Mouse (Mus musculus) stomach, embryonic 14.5 days (tissue): ENCODE data around the gene Kntc1. TPM values are rescaled to one million over a fixed set of nuclear protein-coding genes. Genes with fewer than 3 reads are reported as not detected.

Experiments
- ATAC-seq: fragments of 200-750 bp; cut with Nextera tagmentation; 2 replicates; pipeline ENCODE4 v1.8.0; 2017; ENCODE audit warnings: low read depth, moderate TSS enrichment; ENCODE audit not compliant: insufficient number of reproducible peaks, insufficient read depth, low FRiP score
- H3K27ac ChIP-seq: fragments of 300-500 bp; sonication (generic); 2 replicates; pipeline ENCODE4 v1.5.1; 2014; ENCODE audit warnings: mild to moderate bottlenecking, low read length, moderate library complexity, mixed read lengths
- H3K27me3 ChIP-seq: fragments of 300-500 bp; sonication (generic); 2 replicates; pipeline ENCODE4 v1.6.1; 2014; ENCODE audit warnings: low read length, control low read depth, mixed read lengths; ENCODE audit not compliant: control insufficient read depth, insufficient read depth
- H3K36me3 ChIP-seq: fragments of 300-500 bp; sonication (generic); 2 replicates; pipeline ENCODE4 v1.6.1; 2014; ENCODE audit warnings: mild to moderate bottlenecking, control low read depth, low read length, moderate library complexity, mixed read lengths; ENCODE audit not compliant: control insufficient read depth, insufficient read depth
- H3K4me1 ChIP-seq: fragments of 300-500 bp; sonication (generic); 2 replicates; pipeline ENCODE4 v1.6.1; 2014; ENCODE audit warnings: low read length, control low read depth, mixed read lengths; ENCODE audit not compliant: control insufficient read depth, insufficient read depth
- H3K4me2 ChIP-seq: fragments of 300-500 bp; sonication (generic); replicated peaks from 2 replicates; pipeline ENCODE4 v1.6.1; 2014; ENCODE audit warnings: low read depth, low read length, control low read depth
- H3K4me3 ChIP-seq: fragments of 300-500 bp; sonication (generic); 2 replicates; pipeline ENCODE4 v1.5.1; 2014; ENCODE audit warnings: low read depth, low read length, control low read depth
- H3K9ac ChIP-seq: fragments of 300-500 bp; sonication (generic); replicated peaks from 2 replicates; pipeline ENCODE4 v1.6.1; 2014; ENCODE audit warnings: low read depth, mild to moderate bottlenecking, control low read depth, low read length, moderate library complexity, mixed read lengths
- H3K9me3 ChIP-seq: fragments of 300-500 bp; sonication (generic); 2 replicates; pipeline ENCODE4 v1.6.1; 2016; ENCODE audit warnings: low read depth, low read length, control low read depth; ENCODE audit not compliant: control insufficient read depth
- WGBS: fragments of 180-500 bp; shearing (Covaris S2); extraction: QIAGEN DNeasy Blood & Tissue Kit; methylation state at CpG from one replicate; pipeline ENCODE4 v1.1.7; 2014; 5-methylcytosine and 5-hydroxymethylcytosine counted together
- polyA plus RNA-seq: library from polyadenylated mRNA; unstranded; fragments of >200 nt; fragmentation: Nextera tagmentation; extraction: Ambion mirVana; gene quantifications from 2 replicates; pipeline ENCODE4 v1.2.1, GENCODE M21; 2014

The Kntc1 gene
- polyA plus RNA-seq, 1 experiment from 2014 or later, result 35.7 TPM

DNA sequence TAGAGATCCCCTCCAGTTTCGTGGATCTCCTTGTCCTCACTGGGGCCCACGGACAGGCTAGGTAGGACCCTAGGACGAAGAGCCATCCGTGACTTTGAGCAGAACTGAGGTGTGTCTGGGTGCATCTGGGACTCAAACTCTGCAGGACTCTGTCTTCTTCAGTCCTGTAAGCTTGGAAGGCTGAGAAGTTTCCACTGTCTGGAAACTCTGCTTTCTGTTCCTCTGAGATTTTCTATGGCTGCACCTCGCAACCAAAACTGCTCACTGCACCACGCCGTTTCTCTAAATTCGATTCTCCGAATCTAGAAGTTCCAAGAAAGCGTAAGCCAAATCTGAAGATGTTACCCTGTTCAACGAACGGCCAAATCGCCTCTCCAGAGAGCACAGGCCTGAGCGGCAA is 114.4 kb downstream of the Kntc1 start:
- H3K4me3 ChIP-seq, result no peak overlapping the region
- no peaks in the 10 kb centered on the region for H3K27me3 ChIP-seq
- no peaks in the 10 kb centered on the region for H3K36me3 ChIP-seq
- H3K9me3 ChIP-seq, result no peaks in the 10 kb centered on the region
- no peak for ATAC-seq
- H3K27ac ChIP-seq, result no peak overlapping the region
- H3K4me2 ChIP-seq, result no peak overlapping the region
- 88% methylated on average over 14 of the region's 14 CpGs for WGBS
- no peaks in the 10 kb centered on the region for H3K4me1 ChIP-seq
- no peak overlapping the region for H3K9ac ChIP-seq

DNA sequence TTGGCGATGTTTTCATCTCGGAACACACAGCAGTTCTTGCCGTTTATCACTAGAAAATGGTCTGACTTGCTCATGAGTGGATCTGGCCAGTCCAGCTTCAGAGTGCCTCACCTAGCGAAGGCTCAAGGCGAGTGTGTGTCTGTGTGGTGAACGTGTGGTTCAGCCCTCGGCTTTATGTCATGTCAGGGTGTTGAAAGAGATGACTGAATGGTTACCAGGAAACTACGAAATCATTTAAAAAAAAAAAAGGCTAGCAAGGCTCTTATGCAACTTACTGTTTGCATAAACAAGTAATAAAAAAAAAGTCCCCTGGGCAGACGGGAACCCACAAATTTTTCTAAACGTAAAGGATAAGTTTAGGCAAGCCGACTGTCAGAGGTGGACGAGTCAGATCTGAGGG is 115.8 kb downstream of the Kntc1 start, which contains the start of gene Hcar2:
TSS of gene Hcar2 (minus strand) at position 135 of the 400 bp plus-strand sequence.
- no peaks in the 10 kb centered on the region for H3K9me3 ChIP-seq
- H3K27me3 ChIP-seq, result no peaks in the 10 kb centered on the region
- no peaks in the 10 kb centered on the region for H3K36me3 ChIP-seq
- H3K4me2 ChIP-seq, result no peak within 1 kb of the TSS
- no peaks in the 10 kb centered on the region for H3K4me1 ChIP-seq
- no peak within 1 kb of the TSS for H3K9ac ChIP-seq
- WGBS, result 64% methylated on average over 12 of the region's 12 CpGs
- no peak within 1 kb of the TSS for H3K4me3 ChIP-seq
- ATAC-seq, result no peak
- no peak within 1 kb of the TSS for H3K27ac ChIP-seq

DNA sequence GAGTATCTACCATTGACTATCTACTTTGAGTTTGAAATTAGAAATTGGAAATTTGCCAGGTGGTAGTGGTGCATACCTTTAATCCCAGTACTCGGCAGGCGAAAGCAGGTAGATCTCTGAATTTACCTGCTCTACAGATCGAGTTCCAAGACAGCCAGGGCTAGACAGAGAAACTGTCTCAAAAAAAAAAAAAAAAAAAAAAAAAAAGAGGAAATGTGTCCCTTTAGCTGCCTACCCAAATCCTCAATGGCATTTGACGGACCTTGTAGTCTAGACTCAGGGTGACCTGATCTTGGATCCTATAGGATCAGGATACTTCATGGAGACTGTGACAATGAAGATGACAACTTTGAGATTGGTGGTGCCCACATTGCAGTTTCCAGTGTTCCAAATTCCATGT is 116.9 kb downstream of the Kntc1 start:
- Histone ChIP-seq H3K36me3 (no peaks in the 10 kb centered on the region), H3K4me1 (no peaks in the 10 kb centered on the region), H3K27me3 (no peaks in the 10 kb centered on the region), H3K9me3 (no peaks in the 10 kb centered on the region), H3K4me3 (no peak overlapping the region), H3K27ac (no peak overlapping the region), H3K4me2 (no peak overlapping the region), H3K9ac (no peak overlapping the region)
- ATAC-seq, result no peak
- WGBS, result 81% methylated on average over 4 of the region's 4 CpGs

DNA sequence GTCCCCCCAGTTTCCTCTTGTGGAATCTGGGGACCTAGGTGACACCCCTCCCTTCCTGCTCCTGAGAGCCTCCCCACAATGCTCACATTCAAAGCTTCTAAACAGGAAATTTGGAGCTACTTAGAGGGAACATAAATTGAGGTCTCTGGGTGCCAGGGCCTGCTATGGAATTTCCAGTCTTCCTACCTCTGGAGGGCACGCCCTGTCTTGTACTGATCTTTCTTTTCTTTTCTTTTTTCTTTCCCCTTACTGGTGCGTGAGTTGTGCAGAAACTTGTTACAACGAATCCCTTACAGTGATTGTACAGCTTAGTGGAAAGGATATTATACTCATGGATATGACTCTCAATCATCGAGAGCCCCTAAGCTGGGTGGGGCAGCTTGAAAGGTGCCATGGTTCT is 120.1 kb downstream of the Kntc1 start:
- Histone ChIP-seq H3K4me3 (no peak overlapping the region), H3K36me3 (no peaks in the 10 kb centered on the region), H3K9me3 (no peaks in the 10 kb centered on the region), H3K9ac (no peak overlapping the region), H3K4me1 (no peaks in the 10 kb centered on the region), H3K27me3 (no peaks in the 10 kb centered on the region), H3K27ac (no peak overlapping the region), H3K4me2 (no peak overlapping the region)
- ATAC-seq, result no peak
- WGBS, result 76% methylated on average over 4 of the region's 4 CpGs

Other genes with a start within 250 kb of the Kntc1 start
- gene B3gnt4, start 239.3 kb upstream of the Kntc1 start, polyA plus RNA-seq, result 0.25 TPM in 1 of 2 replicates, not detected in the other
- gene Diablo, start 225.5 kb upstream of the Kntc1 start, polyA plus RNA-seq, result 109 and 113 TPM in 2 replicates
- gene Gm49027, start 224.2 kb upstream of the Kntc1 start, polyA plus RNA-seq, result 7.0 and 8.7 TPM in 2 replicates
- gene Vps33a, start 176.7 kb upstream of the Kntc1 start, polyA plus RNA-seq, result 25.4 and 27.2 TPM in 2 replicates
- 39.5 and 40.5 TPM in 2 replicates for gene Clip1, start 65.1 kb upstream of the Kntc1 start, polyA plus RNA-seq
- 84.6 and 97.5 TPM in 2 replicates for gene Zcchc8, start 28.6 kb upstream of the Kntc1 start, polyA plus RNA-seq
- gene Rsrc2, start 302 bp upstream of the Kntc1 start, polyA plus RNA-seq, result 139 and 142 TPM in 2 replicates
- gene Hcar2, start 115.8 kb downstream of the Kntc1 start, polyA plus RNA-seq, result 1.6 and 2.1 TPM in 2 replicates
- gene Hcar1, start 130.3 kb downstream of the Kntc1 start, polyA plus RNA-seq, result 1.6 and 2.3 TPM in 2 replicates
- gene Denr, start 157.5 kb downstream of the Kntc1 start, polyA plus RNA-seq, result 140 and 143 TPM in 2 replicates
- 3.7 and 4.0 TPM in 2 replicates for gene Gm43518, start 177.7 kb downstream of the Kntc1 start, polyA plus RNA-seq
- 9.0 and 9.3 TPM in 2 replicates for gene Ccdc62, start 181.0 kb downstream of the Kntc1 start, polyA plus RNA-seq
- 14.4 and 16.9 TPM in 2 replicates for gene Hip1r, start 223.9 kb downstream of the Kntc1 start, polyA plus RNA-seq